Mouse (Mus musculus) myocyte (in vitro differentiated cells): Measurements from ENCODE around the gene Tcaf2. TPM values are rescaled to one million over a fixed set of nuclear protein-coding genes. Genes with fewer than 3 reads are reported as not detected.

Experiments used
- H3K27me3 ChIP-seq: one replicate; pipeline ENCODE4 v1.6.1; 2011; ENCODE audit not compliant: control insufficient read depth, insufficient read depth, insufficient read length
- H3K36me3 ChIP-seq: one replicate; pipeline ENCODE4 v1.6.1; 2011; ENCODE audit not compliant: control insufficient read depth, insufficient read depth
- H3K4me2 ChIP-seq: one replicate; pipeline ENCODE4 v1.6.1; 2011; ENCODE audit warnings: low read depth, control low read depth
- H3K4me3 ChIP-seq: one replicate; pipeline ENCODE4 v1.5.1; 2011; ENCODE audit warnings: mild to moderate bottlenecking, control low read depth, moderate library complexity
- H3K79me2 ChIP-seq: one replicate; pipeline ENCODE4 v1.6.1; 2011; ENCODE audit not compliant: control insufficient read depth, insufficient read depth
- H3ac ChIP-seq: one replicate; pipeline ENCODE4 v1.6.1; 2011; ENCODE audit not compliant: control insufficient read depth, insufficient read length
- CEBPB ChIP-seq: IDR thresholded peaks from 2 replicates; pipeline ENCODE4 v1.6.1; 2011; ENCODE audit warnings: mild to moderate bottlenecking, moderate library complexity; ENCODE audit not compliant: poor library complexity, insufficient read depth, severe bottlenecking
- E2F4 ChIP-seq: IDR thresholded peaks from one replicate; pipeline ENCODE4 v1.6.1; 2011; ENCODE audit warnings: mild to moderate bottlenecking, control low read depth, moderate library complexity; ENCODE audit not compliant: insufficient read depth
- MAX ChIP-seq: IDR thresholded peaks from one replicate; pipeline ENCODE4 v1.6.1; 2011; ENCODE audit warnings: low read depth, mild to moderate bottlenecking, control low read depth
- MYOD1 ChIP-seq, 3 experiments: IDR thresholded peaks; one replicate each; pipeline ENCODE4 v1.6.1; 2011; ENCODE audit warnings: control low read depth in 2 of 3, low read depth in 2 of 3, mild to moderate bottlenecking in 2 of 3, moderate library complexity in 1 of 3; ENCODE audit not compliant: insufficient read length in 2 of 3, control insufficient read depth in 1 of 3
- MYOG ChIP-seq, 3 experiments: IDR thresholded peaks; one replicate each; pipeline ENCODE4 v1.6.1; 2011; ENCODE audit warnings: control low read depth in 2 of 3, low read depth in 2 of 3, mild to moderate bottlenecking in 2 of 3; ENCODE audit not compliant: insufficient read length in 2 of 3, control insufficient read depth in 1 of 3, insufficient read depth in 1 of 3
- POLR2A ChIP-seq: IDR thresholded peaks from one replicate; pipeline ENCODE4 v1.6.1; 2011; ENCODE audit warnings: low read depth, mild to moderate bottlenecking, control low read depth, moderate library complexity; ENCODE audit not compliant: insufficient read length
- POLR2AphosphoS2 ChIP-seq: IDR thresholded peaks from one replicate; pipeline ENCODE4 v1.6.1; 2011; ENCODE audit warnings: low read depth, control low read depth; ENCODE audit not compliant: insufficient read length
- REST ChIP-seq: IDR thresholded peaks from one replicate; pipeline ENCODE4 v1.6.1; 2011; ENCODE audit warnings: mild to moderate bottlenecking, control low read depth, moderate library complexity; ENCODE audit not compliant: insufficient read depth, insufficient read length
- SRF ChIP-seq: IDR thresholded peaks from one replicate; pipeline ENCODE4 v1.6.1; 2011; ENCODE audit warnings: low read depth; ENCODE audit not compliant: control insufficient read depth, insufficient read length
- TCF12 ChIP-seq: IDR thresholded peaks from one replicate; pipeline ENCODE4 v1.6.1; 2011; ENCODE audit warnings: mild to moderate bottlenecking, control low read depth; ENCODE audit not compliant: poor library complexity, insufficient read depth, severe bottlenecking
- TCF3 ChIP-seq: IDR thresholded peaks from one replicate; pipeline ENCODE4 v1.6.1; 2011; ENCODE audit warnings: low read depth, control low read depth; ENCODE audit not compliant: insufficient read length
- USF1 ChIP-seq: IDR thresholded peaks from one replicate; pipeline ENCODE4 v1.6.1; 2011; ENCODE audit warnings: low read depth, mild to moderate bottlenecking, control low read depth, moderate library complexity
- polyA plus RNA-seq: library from polyadenylated mRNA; unstranded; fragments of >200 nt; fragmentation: generic; extraction: Trizol; gene quantifications from one replicate; pipeline ENCODE4 v1.2.1, GENCODE M21; 2012; ENCODE audit warnings: missing spikeins

The Tcaf2 gene
- polyA plus RNA-seq, 1 experiment, result 4.3 TPM

GRCm38 (mm10) chr6:42676011-42676410 lies 31.0 kb upstream of the Tcaf2 start:
- no peaks in the 10 kb centered on the region for H3K79me2 ChIP-seq
- TF ChIP-seq USF1, result no peak
- TF ChIP-seq CEBPB, result no peak
- TF ChIP-seq E2F4, result no peak
- TF ChIP-seq REST, result no peak
- TF ChIP-seq POLR2AphosphoS2, result no peak
- no peak for TF ChIP-seq MYOG (IDR thresholded peaks at IDR 0.05; ENCODE audit: control insufficient read depth in 1 of 3, insufficient read depth in 1 of 3, insufficient read length in 2 of 3, low read depth in 2 of 3)
- TF ChIP-seq POLR2A, result no peak
- no peak for TF ChIP-seq TCF12
- TF ChIP-seq SRF, result no peak
- no peak for TF ChIP-seq TCF3
- no peak for TF ChIP-seq MYOD1 (IDR thresholded peaks at IDR 0.05; ENCODE audit: control insufficient read depth in 1 of 3, insufficient read length in 2 of 3, low read depth in 2 of 3)
- TF ChIP-seq MAX, result no peak
- H3ac ChIP-seq, result no peak overlapping the region
- H3K36me3 ChIP-seq, result peaks cover 32% of the 10 kb centered on the region
- H3K4me2 ChIP-seq, result no peak overlapping the region
- H3K4me3 ChIP-seq, result no peak overlapping the region
- no peaks in the 10 kb centered on the region for H3K27me3 ChIP-seq

GRCm38 (mm10) chr6:42671767-42672166 lies 26.7 kb upstream of the Tcaf2 start:
- TF ChIP-seq REST, result no peak
- no peak for TF ChIP-seq E2F4
- Histone ChIP-seq H3K27me3 (no peaks in the 10 kb centered on the region), H3K36me3 (peaks cover 26% of the 10 kb centered on the region), H3K4me2 (no peak overlapping the region), H3K4me3 (no peak overlapping the region), H3K79me2 (no peaks in the 10 kb centered on the region), H3ac (no peak overlapping the region)

- Histone ChIP-seq H3K79me2 (no peaks in the 10 kb centered on the region), H3K36me3 (peaks cover 3% of the 10 kb centered on the region), H3K27me3 (no peaks in the 10 kb centered on the region), H3ac (no peak overlapping the region), H3K4me2 (no peak overlapping the region), H3K4me3 (no peak overlapping the region)
- peak in 1 of 3 experiments; percentile 64 for TF ChIP-seq MYOG (IDR thresholded peaks at IDR 0.05; ENCODE audit: control insufficient read depth in 1 of 3, insufficient read depth in 1 of 3, insufficient read length in 2 of 3, low read depth in 2 of 3)
- no peak for TF ChIP-seq SRF
- TF ChIP-seq MYOD1 (IDR thresholded peaks at IDR 0.05; ENCODE audit: control insufficient read depth in 1 of 3, insufficient read length in 2 of 3, low read depth in 2 of 3), result peak in 2 of 3 experiments; percentile 37 to 69
- no peak for TF ChIP-seq TCF12
Observed at GRCm38 (mm10) chr6:42667722-42668121, 22.7 kb upstream of the Tcaf2 start.

GRCm38 (mm10) chr6:42661739-42662138 lies 16.7 kb upstream of the Tcaf2 start:
- no peak overlapping the region for H3ac ChIP-seq
- no peaks in the 10 kb centered on the region for H3K36me3 ChIP-seq
- H3K27me3 ChIP-seq, result no peaks in the 10 kb centered on the region
- TF ChIP-seq TCF12 (peak; percentile 78), POLR2AphosphoS2 (no peak), USF1 (no peak), POLR2A (no peak), MAX (no peak), E2F4 (no peak), REST (no peak), SRF (no peak), CEBPB (no peak), MYOD1 (IDR thresholded peaks at IDR 0.05; ENCODE audit: control insufficient read depth in 1 of 3, insufficient read length in 2 of 3, low read depth in 2 of 3) (peak; percentile 85 to 98 (median 92)), MYOG (IDR thresholded peaks at IDR 0.05; ENCODE audit: control insufficient read depth in 1 of 3, insufficient read depth in 1 of 3, insufficient read length in 2 of 3, low read depth in 2 of 3) (peak; percentile 67 to 97 (median 82)), TCF3 (peak; percentile 60)
- H3K79me2 ChIP-seq, result no peaks in the 10 kb centered on the region
- H3K4me3 ChIP-seq, result no peak overlapping the region
- H3K4me2 ChIP-seq, result peak overlapping the region; percentile 55

- no peak overlapping the region for H3ac ChIP-seq
Observed at GRCm38 (mm10) chr6:42634393-42634792, 10.7 kb downstream of the Tcaf2 start.

More at GRCm38 (mm10) chr6:42634393-42634792, 10.7 kb downstream of the Tcaf2 start:
- TF ChIP-seq MYOD1 (IDR thresholded peaks at IDR 0.05; ENCODE audit: control insufficient read depth in 1 of 3, insufficient read length in 2 of 3, low read depth in 2 of 3) (no peak), E2F4 (no peak), REST (no peak), MAX (no peak), POLR2AphosphoS2 (no peak), TCF12 (no peak), SRF (no peak), TCF3 (no peak), CEBPB (no peak), USF1 (no peak), POLR2A (no peak), MYOG (IDR thresholded peaks at IDR 0.05; ENCODE audit: control insufficient read depth in 1 of 3, insufficient read depth in 1 of 3, insufficient read length in 2 of 3, low read depth in 2 of 3) (no peak)
- Histone ChIP-seq H3K36me3 (no peaks in the 10 kb centered on the region), H3K4me3 (no peak overlapping the region), H3K79me2 (no peaks in the 10 kb centered on the region), H3K4me2 (no peak overlapping the region), H3K27me3 (no peaks in the 10 kb centered on the region)
